Mouse (Mus musculus): ENCODE measurements around the gene Tmem30a. TPM values are rescaled to one million over a fixed set of nuclear protein-coding genes. Genes with fewer than 3 reads are reported as not detected.

Tmem30a gene
- polyA plus RNA-seq (2015; fragmentation: Nextera tagmentation; extraction: Ambion mirVana), result 81.1 and 85.6 TPM in 2 replicates

- Histone ChIP-seq H3K27me3 (no peaks in the 10 kb centered on the region), H3K9ac (peak within 1 kb of the TSS; percentile 63), H3K4me2 (peak within 1 kb of the TSS; percentile 64), H3K4me3 (replicated peaks) (peak within 1 kb of the TSS; percentile 78), H3K9me3 (replicated peaks) (no peaks in the 10 kb centered on the region), H3K4me1 (peaks cover 19% of the 10 kb centered on the region), H3K27ac (peak within 1 kb of the TSS; percentile 83), H3K36me3 (no peaks in the 10 kb centered on the region)
- under 1% methylated on average over 81 of the region's 91 CpGs for WGBS
- ATAC-seq (replicated peaks; ENCODE audit: low FRiP score), result peak; percentile 99
Observed at GRCm38 (mm10) chr9:79792841-79793835, at the start of gene Tmem30a. Tmem30a (minus strand) TSS chr9:79793507.

GRCm38 (mm10) chr9:79842615-79843014 lies 49.3 kb upstream of the Tmem30a start:
- Histone ChIP-seq H3K36me3 (no peaks in the 10 kb centered on the region), H3K9me3 (replicated peaks) (no peaks in the 10 kb centered on the region), H3K9ac (no peak overlapping the region), H3K4me2 (no peak overlapping the region), H3K27me3 (no peaks in the 10 kb centered on the region), H3K4me1 (no peaks in the 10 kb centered on the region), H3K27ac (no peak overlapping the region), H3K4me3 (replicated peaks) (no peak overlapping the region)
- WGBS, result 83% methylated on average over 6 of the region's 6 CpGs
- ATAC-seq (replicated peaks; ENCODE audit: low FRiP score), result no peak

GRCm38 (mm10) chr9:79842028-79842427 lies 48.7 kb upstream of the Tmem30a start:
- H3K4me1 ChIP-seq, result no peaks in the 10 kb centered on the region
- H3K27me3 ChIP-seq, result no peaks in the 10 kb centered on the region
- no peak overlapping the region for H3K4me2 ChIP-seq
- H3K27ac ChIP-seq, result no peak overlapping the region
- no peak overlapping the region for H3K4me3 ChIP-seq (replicated peaks)
- no peaks in the 10 kb centered on the region for H3K9me3 ChIP-seq (replicated peaks)
- no peaks in the 10 kb centered on the region for H3K36me3 ChIP-seq
- no peak for ATAC-seq (replicated peaks; ENCODE audit: low FRiP score)
- no peak overlapping the region for H3K9ac ChIP-seq

GRCm38 (mm10) chr9:79831294-79831693 lies 38.0 kb upstream of the Tmem30a start:
- H3K27ac ChIP-seq, result no peak overlapping the region
- ATAC-seq (replicated peaks; ENCODE audit: low FRiP score), result no peak
- no peaks in the 10 kb centered on the region for H3K4me1 ChIP-seq
- H3K27me3 ChIP-seq, result no peaks in the 10 kb centered on the region
- H3K9ac ChIP-seq, result no peak overlapping the region
- no peak overlapping the region for H3K4me3 ChIP-seq (replicated peaks)
- 85% methylated on average over 1 of the region's 1 CpGs for WGBS
- no peaks in the 10 kb centered on the region for H3K36me3 ChIP-seq
- no peaks in the 10 kb centered on the region for H3K9me3 ChIP-seq (replicated peaks)
- no peak overlapping the region for H3K4me2 ChIP-seq

GRCm38 (mm10) chr9:79830874-79831273 lies 37.6 kb upstream of the Tmem30a start:
- Histone ChIP-seq H3K36me3 (no peaks in the 10 kb centered on the region), H3K4me3 (replicated peaks) (no peak overlapping the region), H3K4me1 (no peaks in the 10 kb centered on the region), H3K4me2 (no peak overlapping the region), H3K9ac (no peak overlapping the region), H3K27ac (no peak overlapping the region), H3K9me3 (replicated peaks) (no peaks in the 10 kb centered on the region), H3K27me3 (no peaks in the 10 kb centered on the region)
- ATAC-seq (replicated peaks; ENCODE audit: low FRiP score), result no peak
- WGBS, result 42% methylated on average over 4 of the region's 4 CpGs

GRCm38 (mm10) chr9:79829842-79830800 lies 36.8 kb upstream of the Tmem30a start:
- no peaks in the 10 kb centered on the region for H3K9me3 ChIP-seq (replicated peaks)
- H3K27me3 ChIP-seq, result no peaks in the 10 kb centered on the region
- no peak overlapping the region for H3K4me2 ChIP-seq
- ATAC-seq (replicated peaks; ENCODE audit: low FRiP score), result no peak
- no peak overlapping the region for H3K4me3 ChIP-seq (replicated peaks)
- no peak overlapping the region for H3K27ac ChIP-seq
- H3K9ac ChIP-seq, result no peak overlapping the region
- H3K4me1 ChIP-seq, result no peaks in the 10 kb centered on the region
- H3K36me3 ChIP-seq, result no peaks in the 10 kb centered on the region
- 80% methylated on average over 23 of the region's 23 CpGs for WGBS

- Histone ChIP-seq H3K9ac (no peak overlapping the region), H3K4me2 (no peak overlapping the region), H3K9me3 (replicated peaks) (no peaks in the 10 kb centered on the region), H3K4me1 (no peaks in the 10 kb centered on the region), H3K36me3 (no peaks in the 10 kb centered on the region), H3K27ac (no peak overlapping the region), H3K4me3 (replicated peaks) (no peak overlapping the region), H3K27me3 (no peaks in the 10 kb centered on the region)
- no peak for ATAC-seq (replicated peaks; ENCODE audit: low FRiP score)
- 65% methylated on average over 2 of the region's 2 CpGs for WGBS
Observed at GRCm38 (mm10) chr9:79827072-79827471, 33.8 kb upstream of the Tmem30a start.

GRCm38 (mm10) chr9:79825526-79825925 lies 32.2 kb upstream of the Tmem30a start:
- WGBS, result 70% methylated on average over 7 of the region's 7 CpGs

GRCm38 (mm10) chr9:79823856-79824255 lies 30.5 kb upstream of the Tmem30a start:
- H3K4me1 ChIP-seq, result no peaks in the 10 kb centered on the region
- no peaks in the 10 kb centered on the region for H3K9me3 ChIP-seq (replicated peaks)
- no peak overlapping the region for H3K27ac ChIP-seq
- no peaks in the 10 kb centered on the region for H3K27me3 ChIP-seq
- H3K9ac ChIP-seq, result no peak overlapping the region
- no peak overlapping the region for H3K4me3 ChIP-seq (replicated peaks)
- WGBS, result 75% methylated on average over 2 of the region's 2 CpGs
- ATAC-seq (replicated peaks; ENCODE audit: low FRiP score), result no peak
- no peak overlapping the region for H3K4me2 ChIP-seq
- no peaks in the 10 kb centered on the region for H3K36me3 ChIP-seq

More at GRCm38 (mm10) chr9:79825526-79825925, 32.2 kb upstream of the Tmem30a start:
- no peaks in the 10 kb centered on the region for H3K27me3 ChIP-seq
- no peaks in the 10 kb centered on the region for H3K36me3 ChIP-seq
- ATAC-seq (replicated peaks; ENCODE audit: low FRiP score), result no peak
- H3K4me2 ChIP-seq, result no peak overlapping the region
- no peaks in the 10 kb centered on the region for H3K4me1 ChIP-seq
- no peaks in the 10 kb centered on the region for H3K9me3 ChIP-seq (replicated peaks)
- no peak overlapping the region for H3K4me3 ChIP-seq (replicated peaks)
- H3K27ac ChIP-seq, result no peak overlapping the region
- H3K9ac ChIP-seq, result no peak overlapping the region

GRCm38 (mm10) chr9:79823438-79823837 lies 30.1 kb upstream of the Tmem30a start:
- H3K27me3 ChIP-seq, result no peaks in the 10 kb centered on the region
- H3K4me1 ChIP-seq, result no peaks in the 10 kb centered on the region
- no peak overlapping the region for H3K27ac ChIP-seq
- H3K4me2 ChIP-seq, result no peak overlapping the region
- no peak overlapping the region for H3K9ac ChIP-seq
- no peaks in the 10 kb centered on the region for H3K36me3 ChIP-seq
- ATAC-seq (replicated peaks; ENCODE audit: low FRiP score), result no peak
- H3K9me3 ChIP-seq (replicated peaks), result no peaks in the 10 kb centered on the region
- 78% methylated on average over 4 of the region's 4 CpGs for WGBS
- H3K4me3 ChIP-seq (replicated peaks), result no peak overlapping the region

- Histone ChIP-seq H3K4me2 (no peak overlapping the region), H3K9ac (no peak overlapping the region), H3K27me3 (no peaks in the 10 kb centered on the region), H3K27ac (no peak overlapping the region), H3K36me3 (0 out of 2 replicates have a peak, but pooled peaks cover 6% of the 10 kb centered on the region), H3K9me3 (replicated peaks) (no peaks in the 10 kb centered on the region), H3K4me1 (no peaks in the 10 kb centered on the region), H3K4me3 (replicated peaks) (no peak overlapping the region)
- ATAC-seq (replicated peaks; ENCODE audit: low FRiP score), result no peak
- WGBS, result 91% methylated on average over 5 of the region's 5 CpGs
Observed at GRCm38 (mm10) chr9:79816464-79816863, 23.2 kb upstream of the Tmem30a start.

GRCm38 (mm10) chr9:79816013-79816412 lies 22.7 kb upstream of the Tmem30a start:
- 91% methylated on average over 11 of the region's 11 CpGs for WGBS
- H3K27me3 ChIP-seq, result no peaks in the 10 kb centered on the region
- no peak overlapping the region for H3K9ac ChIP-seq
- H3K4me1 ChIP-seq, result no peaks in the 10 kb centered on the region
- no peak overlapping the region for H3K4me2 ChIP-seq
- 0 out of 2 replicates have a peak, but pooled peaks cover 6% of the 10 kb centered on the region for H3K36me3 ChIP-seq
- H3K27ac ChIP-seq, result no peak overlapping the region
- no peak overlapping the region for H3K4me3 ChIP-seq (replicated peaks)
- H3K9me3 ChIP-seq (replicated peaks), result no peaks in the 10 kb centered on the region
- no peak for ATAC-seq (replicated peaks; ENCODE audit: low FRiP score)

Measured in kidney, embryonic 15.5 days (tissue).